Comparison of ENCODE assay signal across 8 mouse cellular contexts in the genomic region with DNA sequence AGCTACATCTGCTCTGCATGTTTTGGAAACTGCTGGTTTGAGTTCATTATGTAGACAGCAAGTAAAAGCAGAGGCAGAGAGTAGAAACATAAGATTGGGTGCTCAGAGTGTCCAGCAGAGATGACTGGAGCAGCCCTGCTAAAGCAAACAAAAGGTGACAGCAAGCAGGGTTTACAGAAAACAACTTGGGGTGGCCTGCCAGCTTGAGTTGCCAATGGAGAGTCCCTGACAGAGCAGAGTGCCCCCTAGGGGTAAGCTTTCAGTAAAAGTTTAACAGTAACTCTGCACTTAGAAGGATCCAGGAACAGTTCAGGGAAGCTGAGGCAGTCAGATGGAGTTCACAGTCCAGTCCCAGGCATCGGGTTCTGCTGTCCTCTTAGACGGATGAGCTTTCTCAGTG. TPM values are rescaled to one million over a fixed set of nuclear protein-coding genes. Genes with fewer than 3 reads are reported as not detected.
DNase-seq lines count a peak whose midpoint lies in the region; ATAC-seq and TF ChIP-seq lines count a peak whose summit lies in the region.
"Had no signal": no experiment of that assay in that cellular context is flagged by ENCODE, and none has a peak within 500 bp of the region (broad histone marks: within the 10 kb centered on the region; RNA-seq: fewer than 3 reads in every experiment).

No protein-coding gene starts in this region.

- no peaks in the 10 kb centered on the region for H3K27me3 ChIP-seq in intestine, postnatal 0 days (replicated peaks; ENCODE audit: control insufficient read depth, insufficient read depth, low read length)
- H3K27me3 ChIP-seq in intestine, embryonic 16.5 days (replicated peaks; ENCODE audit: control insufficient read depth, insufficient read depth, low read length) = no peaks in the 10 kb centered on the region
- H3K27me3 ChIP-seq: heart, embryonic 13.5 days had no signal

- no peak overlapping the region for H3K4me3 ChIP-seq in intestine, postnatal 0 days (ENCODE audit: low read depth, low read length)
- no peak overlapping the region for H3K4me3 ChIP-seq in intestine, embryonic 16.5 days (ENCODE audit: low read length)
- H3K4me3 ChIP-seq: heart, embryonic 13.5 days had no signal

- no peak overlapping the region for H3K27ac ChIP-seq in intestine, postnatal 0 days (ENCODE audit: low read depth, low read length)
- H3K27ac ChIP-seq in intestine, embryonic 16.5 days (ENCODE audit: low read length) = no peak overlapping the region
- H3K27ac ChIP-seq: heart, embryonic 13.5 days had no signal

- no peak overlapping the region for H3K4me2 ChIP-seq in intestine, postnatal 0 days (replicated peaks; ENCODE audit: low read depth)
- H3K4me2 ChIP-seq in intestine, embryonic 16.5 days (ENCODE audit: low read depth, low read length) = no peak overlapping the region
- H3K4me2 ChIP-seq: heart, embryonic 13.5 days had no signal

- TF ChIP-seq CTCF in intestine, postnatal 0 days (IDR thresholded peaks at IDR 0.05; ENCODE audit: low read depth) = peak; percentile 53

- no peak overlapping the region for H3K9ac ChIP-seq in intestine, postnatal 0 days (ENCODE audit: low read depth, low read length)
- no peak overlapping the region for H3K9ac ChIP-seq in intestine, embryonic 16.5 days (ENCODE audit: low read depth, low read length)
- H3K9ac ChIP-seq: heart, embryonic 13.5 days had no signal

- DNase-seq in thymus, postnatal 0 days (ENCODE audit: low spot score) = peak; percentile 13
- no peak for DNase-seq in thymus, adult 18-20 months
- peak; percentile 24 to 25 for DNase-seq in cerebellum, postnatal 36 days
- DNase-seq in thymus, postnatal 4 days = peak; percentile 20
- no peak for DNase-seq in c-Kit-positive CD71-positive TER-119-positive erythroid progenitor cells, embryonic 14.5 days (ENCODE audit: low spot score)

- H3K4me1 ChIP-seq in intestine, postnatal 0 days (replicated peaks; ENCODE audit: control insufficient read depth, insufficient read depth, low read length) = no peaks in the 10 kb centered on the region
- no peaks in the 10 kb centered on the region for H3K4me1 ChIP-seq in intestine, embryonic 16.5 days (ENCODE audit: control insufficient read depth, insufficient read depth, low read length)
- H3K4me1 ChIP-seq: heart, embryonic 13.5 days had no signal

- no peaks in the 10 kb centered on the region for H3K9me3 ChIP-seq in intestine, postnatal 0 days (ENCODE audit: control insufficient read depth)
- no peaks in the 10 kb centered on the region for H3K9me3 ChIP-seq in intestine, embryonic 16.5 days (ENCODE audit: control insufficient read depth, low read length)

- WGBS in intestine, postnatal 0 days = 62% methylated on average over 2 of the region's 2 CpGs
- 72% methylated on average over 2 of the region's 2 CpGs for WGBS in intestine, embryonic 16.5 days

- ATAC-seq in intestine, postnatal 0 days = no peak
- no peak for ATAC-seq in intestine, embryonic 16.5 days

- H3K36me3 ChIP-seq in intestine, postnatal 0 days (ENCODE audit: control insufficient read depth, insufficient read depth) = no peaks in the 10 kb centered on the region
- no peaks in the 10 kb centered on the region for H3K36me3 ChIP-seq in intestine, embryonic 16.5 days (ENCODE audit: control insufficient read depth, insufficient read depth, low read length)
- H3K36me3 ChIP-seq: heart, embryonic 13.5 days had no signal

RNA-seq across cellular contexts. Expression of a gene that starts 7.9 kb away (rescaled TPM):
- polyA plus RNA-seq in intestine, postnatal 0 days (2015; fragmentation: Nextera tagmentation; extraction: Ambion mirVana) = 173 and 176 TPM in 2 replicates
- polyA plus RNA-seq in intestine, embryonic 16.5 days (2015; fragmentation: Nextera tagmentation; extraction: Ambion mirVana) = 274 and 286 TPM in 2 replicates
- polyA plus RNA-seq in thymus, postnatal 0 days (2015; fragmentation: Nextera tagmentation; extraction: Ambion mirVana) = 265 and 280 TPM in 2 replicates

Comparison
In these comparisons a context has a peak if more than half of its experiments do, and no peak if none do; other contexts are left out.
1. DNase-seq: peak in thymus, postnatal 0 days (single experiment), cerebellum, postnatal 36 days (2 of 2) and thymus, postnatal 4 days (single experiment); none in thymus, adult 18-20 months (0 of 2) and c-Kit-positive CD71-positive TER-119-positive erythroid progenitor cells, embryonic 14.5 days (single experiment).